Mouse (Mus musculus) limb, embryonic 12.5 days (tissue): Measurements from ENCODE around the gene Psme3. TPM values are rescaled to one million over a fixed set of nuclear protein-coding genes. Genes with fewer than 3 reads are reported as not detected.
"Not testable (repeated sequence)": the region's sequence is repeated elsewhere in the genome, so short reads cannot be mapped to it uniquely, and the experiment has no call there.

Experiments
- ATAC-seq: fragments of 200-750 bp; cut with Nextera tagmentation; 2 replicates; pipeline ENCODE4 v1.8.0; 2017; ENCODE audit warnings: low read depth, moderate TSS enrichment; ENCODE audit not compliant: insufficient number of reproducible peaks, insufficient read depth, low FRiP score, low TSS enrichment
- H3K27ac ChIP-seq: fragments of 300-500 bp; sonication (generic); 2 replicates; pipeline ENCODE4 v1.5.1; 2016; ENCODE audit warnings: mild to moderate bottlenecking, moderate library complexity
- H3K27me3 ChIP-seq: fragments of 300-500 bp; sonication (generic); 2 replicates; pipeline ENCODE4 v1.6.1; 2016; ENCODE audit warnings: mild to moderate bottlenecking, moderate library complexity
- H3K36me3 ChIP-seq: fragments of 300-500 bp; sonication (generic); 2 replicates; pipeline ENCODE4 v1.6.1; 2016; ENCODE audit warnings: mild to moderate bottlenecking, moderate library complexity
- H3K4me1 ChIP-seq: fragments of 300-500 bp; sonication (generic); replicated peaks from 2 replicates; pipeline ENCODE4 v1.6.1; 2016
- H3K4me2 ChIP-seq: fragments of 300-500 bp; sonication (generic); 2 replicates; pipeline ENCODE4 v1.6.1; 2016; ENCODE audit warnings: mild to moderate bottlenecking, moderate library complexity
- H3K4me3 ChIP-seq: fragments of 300-500 bp; sonication (generic); replicated peaks from 2 replicates; pipeline ENCODE4 v1.5.1; 2016; ENCODE audit warnings: mild to moderate bottlenecking
- H3K9ac ChIP-seq: fragments of 300-500 bp; sonication (generic); replicated peaks from 2 replicates; pipeline ENCODE4 v1.6.1; 2016; ENCODE audit warnings: mild to moderate bottlenecking, moderate library complexity
- H3K9me3 ChIP-seq: fragments of 300-500 bp; sonication (generic); 2 replicates; pipeline ENCODE4 v1.6.1; 2016; ENCODE audit warnings: mild to moderate bottlenecking, moderate library complexity
- WGBS: fragments of 180-500 bp; shearing (Covaris S2); methylation state at CpG from one replicate; pipeline ENCODE4 v1.1.7; 2016; 5-methylcytosine and 5-hydroxymethylcytosine counted together
- polyA plus RNA-seq: library from polyadenylated mRNA; unstranded; fragments of >200 nt; fragmentation: Nextera tagmentation; extraction: Ambion mirVana; gene quantifications from 2 replicates; pipeline ENCODE4 v1.2.1, GENCODE M21; 2016

Gene Psme3
- polyA plus RNA-seq, 1 experiment from 2014 or later, result 154 TPM

GRCm38 (mm10) chr11:101314567-101314966 lies 1.4 kb upstream of the Psme3 start:
- Histone ChIP-seq H3K4me3 (no peak overlapping the region), H3K36me3 (peaks cover 21% of the 10 kb centered on the region)

DNA sequence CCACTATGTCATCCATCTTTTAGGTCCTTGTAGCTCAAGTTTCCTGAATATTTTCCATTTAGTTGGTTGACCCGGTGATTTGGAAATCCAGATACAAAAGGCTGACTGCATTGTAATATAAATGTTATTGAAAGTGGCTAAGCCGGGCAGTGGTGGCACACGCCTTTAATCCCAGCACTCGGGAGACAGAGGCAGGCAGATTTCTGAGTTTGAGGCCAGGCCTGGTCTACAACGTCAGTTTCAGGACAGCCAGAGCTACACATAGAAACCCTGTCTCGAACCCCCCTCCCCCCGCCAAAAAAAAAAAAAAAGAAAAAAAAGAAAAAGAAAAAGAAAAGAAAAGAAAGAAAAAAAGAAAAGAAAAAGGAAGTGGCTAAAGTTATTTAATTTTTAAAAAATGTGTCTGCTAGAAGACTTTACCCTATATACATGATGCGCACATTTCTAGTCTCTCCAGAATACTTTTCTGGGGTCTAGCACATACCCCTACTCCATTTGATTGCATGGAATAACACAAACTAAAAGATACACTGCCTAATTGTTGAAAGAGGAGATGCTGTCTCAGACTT lies 847 bp upstream of the Psme3 start:
- no peaks in the 10 kb centered on the region for H3K27me3 ChIP-seq
- peak overlapping the region; percentile 66; the same call in 1 of the 2 replicates for H3K27ac ChIP-seq
- peak overlapping the region; percentile 85; the same call in 1 of the 2 replicates for H3K9ac ChIP-seq
- peaks cover 11% of the 10 kb centered on the region for H3K4me1 ChIP-seq
- H3K4me3 ChIP-seq, result peak overlapping the region; percentile 97
- no peak for ATAC-seq
- no peaks in the 10 kb centered on the region for H3K9me3 ChIP-seq
- 79% methylated on average over 8 of the region's 8 CpGs for WGBS
- H3K36me3 ChIP-seq, result peaks cover 27% of the 10 kb centered on the region
- peak overlapping the region; percentile 98 for H3K4me2 ChIP-seq

More at GRCm38 (mm10) chr11:101314567-101314966, 1.4 kb upstream of the Psme3 start:
- Histone ChIP-seq H3K4me2 (no peak overlapping the region), H3K9me3 (no peaks in the 10 kb centered on the region), H3K4me1 (peaks cover 11% of the 10 kb centered on the region), H3K27ac (no peak overlapping the region), H3K9ac (no peak overlapping the region), H3K27me3 (no peaks in the 10 kb centered on the region)
- no peak for ATAC-seq
- WGBS, result 94% methylated on average over 1 of the region's 1 CpGs

DNA sequence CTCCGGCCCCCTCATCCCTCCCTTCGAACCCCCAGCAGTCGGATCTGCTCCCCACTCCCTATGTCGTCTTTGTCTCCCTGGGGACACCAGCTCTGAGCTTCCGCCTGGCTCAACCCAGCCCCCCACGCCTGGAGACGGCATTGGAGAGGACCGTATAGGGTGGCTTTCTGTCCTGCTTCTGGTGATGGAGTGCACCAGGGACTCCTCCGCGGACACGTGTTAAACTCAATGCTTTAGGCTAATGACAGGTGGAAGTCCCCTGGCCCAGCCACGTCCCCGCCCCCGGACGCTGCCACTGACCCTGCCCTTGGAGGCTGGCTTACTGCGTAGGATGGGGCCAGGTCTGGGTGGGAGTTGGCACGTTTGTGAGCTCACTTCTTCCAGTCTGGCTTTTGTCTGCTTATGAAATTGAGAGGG lies 496 bp downstream of the Psme3 start:
- ATAC-seq, result 0 out of 2 replicates have a peak, but pooled peaks have one; percentile 22
- Histone ChIP-seq H3K4me1 (peaks cover 11% of the 10 kb centered on the region), H3K9me3 (no peaks in the 10 kb centered on the region), H3K9ac (peak overlapping the region; percentile 85), H3K36me3 (peaks cover 40% of the 10 kb centered on the region), H3K27me3 (no peaks in the 10 kb centered on the region), H3K27ac (peak overlapping the region; percentile 66), H3K4me3 (peak overlapping the region; percentile 97), H3K4me2 (peak overlapping the region; percentile 98)
- WGBS, result under 1% methylated on average over 17 of the region's 17 CpGs

GRCm38 (mm10) chr11:101323609-101324008 lies 7.6 kb downstream of the Psme3 start:
- no peak for ATAC-seq
- H3K9ac ChIP-seq, result no peak overlapping the region
- H3K4me2 ChIP-seq, result no peak overlapping the region
- H3K27me3 ChIP-seq, result no peaks in the 10 kb centered on the region
- no peaks in the 10 kb centered on the region for H3K4me1 ChIP-seq
- H3K36me3 ChIP-seq, result peaks cover 79% of the 10 kb centered on the region
- H3K9me3 ChIP-seq, result no peaks in the 10 kb centered on the region
- no peak overlapping the region for H3K27ac ChIP-seq
- no peak overlapping the region for H3K4me3 ChIP-seq
- 21% methylated on average over 4 of the region's 4 CpGs for WGBS

DNA sequence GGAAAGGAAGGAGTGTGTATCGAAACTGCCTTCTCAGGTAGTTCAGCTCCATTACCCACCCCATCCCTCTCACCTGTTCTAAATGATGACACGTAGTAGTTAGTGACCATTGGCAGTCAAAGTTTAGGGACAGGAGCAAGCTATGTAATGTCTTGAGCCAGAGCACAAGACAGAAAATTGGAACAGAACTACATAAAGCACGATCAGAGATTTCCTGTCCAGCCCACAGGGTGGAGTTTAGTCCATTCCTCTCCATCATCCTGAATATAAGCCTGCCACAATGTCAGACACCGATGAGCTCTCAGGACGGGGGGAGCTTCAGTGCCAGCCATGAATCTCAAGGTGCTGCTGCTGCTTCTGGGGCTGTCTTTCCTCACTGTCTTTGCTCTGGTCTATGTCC lies 8.8 kb downstream of the Psme3 start, which contains the start of gene Aoc2:
Aoc2 (plus strand) TSS at position 301 of the 400 bp plus-strand sequence.
- Histone ChIP-seq H3K9me3 (no peaks in the 10 kb centered on the region), H3K27ac (no peak within 1 kb of the TSS), H3K4me2 (no peak within 1 kb of the TSS), H3K27me3 (no peaks in the 10 kb centered on the region), H3K9ac (no peak within 1 kb of the TSS), H3K4me3 (no peak within 1 kb of the TSS), H3K4me1 (no peaks in the 10 kb centered on the region), H3K36me3 (peaks cover 68% of the 10 kb centered on the region)
- no peak for ATAC-seq
- 96% methylated on average over 5 of the region's 5 CpGs for WGBS

- not testable (repeated sequence) for H3K4me3 ChIP-seq, H3K27ac ChIP-seq, ATAC-seq, H3K27me3 ChIP-seq, H3K4me2 ChIP-seq, H3K9ac ChIP-seq, H3K4me1 ChIP-seq, H3K9me3 ChIP-seq
- 94% methylated on average over 11 of the region's 11 CpGs for WGBS
- peaks cover 63% of the 10 kb centered on the region for H3K36me3 ChIP-seq
Observed at GRCm38 (mm10) chr11:101325201-101325600, 9.2 kb downstream of the Psme3 start.

DNA sequence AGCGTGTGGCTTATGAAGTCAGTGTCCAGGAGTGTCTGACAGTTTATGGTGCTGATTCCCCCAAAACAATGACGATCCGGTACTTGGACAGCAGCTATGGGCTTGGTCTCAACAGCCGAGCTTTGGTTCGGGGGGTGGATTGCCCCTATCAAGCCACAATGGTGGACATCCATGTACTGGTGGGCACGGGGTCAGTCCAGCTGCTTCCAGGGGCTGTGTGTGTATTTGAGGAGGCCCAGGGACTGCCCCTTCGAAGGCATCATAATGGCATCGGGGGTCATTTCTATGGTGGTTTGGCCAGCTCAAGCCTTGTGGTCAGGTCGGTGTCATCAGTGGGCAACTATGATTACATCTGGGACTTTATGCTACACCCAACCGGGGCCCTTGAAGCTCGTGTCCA lies 10.1 kb downstream of the Psme3 start:
- 86% methylated on average over 11 of the region's 11 CpGs for WGBS
- no peak overlapping the region for H3K4me3 ChIP-seq
- no peaks in the 10 kb centered on the region for H3K9me3 ChIP-seq
- H3K27me3 ChIP-seq, result no peaks in the 10 kb centered on the region
- no peak overlapping the region for H3K4me2 ChIP-seq
- H3K9ac ChIP-seq, result no peak overlapping the region
- H3K27ac ChIP-seq, result no peak overlapping the region
- H3K36me3 ChIP-seq, result peaks cover 54% of the 10 kb centered on the region
- no peak for ATAC-seq
- H3K4me1 ChIP-seq, result no peaks in the 10 kb centered on the region

- no peak overlapping the region for H3K4me2 ChIP-seq
- no peaks in the 10 kb centered on the region for H3K4me1 ChIP-seq
- 60% methylated on average over 3 of the region's 3 CpGs for WGBS
- no peak overlapping the region for H3K27ac ChIP-seq
- peaks cover 42% of the 10 kb centered on the region for H3K36me3 ChIP-seq
- H3K4me3 ChIP-seq, result no peak overlapping the region
- no peak for ATAC-seq
- no peaks in the 10 kb centered on the region for H3K27me3 ChIP-seq
- H3K9me3 ChIP-seq, result no peaks in the 10 kb centered on the region
- H3K9ac ChIP-seq, result no peak overlapping the region
Observed at GRCm38 (mm10) chr11:101327311-101327710, 11.3 kb downstream of the Psme3 start.

DNA sequence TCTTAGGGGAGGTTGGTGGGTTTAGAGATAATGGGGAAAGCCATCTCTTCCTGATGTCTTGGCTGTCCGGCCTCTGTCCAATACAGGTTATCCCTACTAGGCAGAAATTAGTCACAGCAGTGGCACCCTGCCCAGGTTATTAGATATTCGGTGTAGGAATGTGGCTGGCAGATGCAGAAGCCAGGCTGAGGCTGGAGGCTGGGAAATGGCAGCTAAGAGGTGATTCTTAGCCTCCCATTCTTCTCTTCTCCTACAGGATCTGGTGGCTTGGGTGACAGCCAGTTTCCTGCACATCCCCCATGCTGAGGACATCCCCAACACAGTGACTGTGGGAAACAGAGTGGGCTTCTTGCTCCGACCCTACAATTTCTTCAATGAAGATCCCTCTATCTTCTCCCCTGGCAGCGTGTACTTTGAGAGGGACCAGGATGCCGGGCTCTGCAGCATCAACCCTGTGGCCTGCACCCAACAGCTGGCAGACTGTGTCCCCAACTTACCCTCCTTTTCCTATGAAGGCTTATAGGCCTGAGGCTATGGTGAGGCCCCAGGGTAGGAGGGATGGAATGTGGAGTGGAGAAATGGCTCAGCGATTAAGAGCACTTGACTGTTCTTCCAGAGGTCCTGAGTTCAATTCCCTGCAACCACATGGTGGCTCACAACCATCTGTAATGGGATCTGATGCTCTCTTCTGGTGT lies 13.1 kb downstream of the Psme3 start:
- H3K27ac ChIP-seq, result no peak overlapping the region
- H3K27me3 ChIP-seq, result no peaks in the 10 kb centered on the region
- 79% methylated on average over 6 of the region's 6 CpGs for WGBS
- no peaks in the 10 kb centered on the region for H3K9me3 ChIP-seq
- peaks cover 3% of the 10 kb centered on the region; the same call in 1 of the 2 replicates for H3K4me1 ChIP-seq
- no peak overlapping the region for H3K9ac ChIP-seq
- H3K36me3 ChIP-seq, result peaks cover 24% of the 10 kb centered on the region
- ATAC-seq, result no peak
- no peak overlapping the region for H3K4me3 ChIP-seq
- H3K4me2 ChIP-seq, result no peak overlapping the region

DNA sequence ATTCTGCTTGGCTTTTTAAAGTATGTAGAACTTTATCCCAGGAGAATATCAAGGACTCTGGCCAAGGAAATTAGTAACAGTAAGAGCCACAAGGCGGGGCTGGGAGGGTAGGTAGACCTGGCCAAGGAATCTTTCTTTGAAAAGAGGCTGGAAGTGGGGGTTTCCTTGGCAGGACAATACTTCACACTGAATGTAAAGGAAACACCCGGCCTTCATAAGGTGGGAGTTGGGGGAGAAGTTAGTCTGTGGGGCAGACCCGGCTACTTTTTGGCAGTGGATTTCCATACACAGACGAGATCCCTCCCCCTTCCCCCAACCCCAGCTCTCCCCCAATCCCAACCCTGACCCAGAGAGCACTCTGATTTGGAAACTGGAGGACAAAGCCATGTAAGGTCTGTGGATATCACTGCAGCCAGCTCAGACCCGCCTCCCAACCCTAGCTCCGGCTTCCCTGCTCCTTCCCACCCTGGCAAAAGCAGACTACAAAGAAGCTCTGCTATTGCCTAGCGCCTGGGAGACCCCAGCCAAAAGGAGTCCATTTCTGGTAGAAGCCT lies 14.4 kb downstream of the Psme3 start, which contains the start of gene Aoc3:
Aoc3 (plus strand) TSS at position 235 of the 554 bp plus-strand sequence.
- Histone ChIP-seq H3K9me3 (no peaks in the 10 kb centered on the region), H3K4me2 (no peak within 1 kb of the TSS), H3K27me3 (no peaks in the 10 kb centered on the region), H3K4me1 (peaks cover 9% of the 10 kb centered on the region; the same call in 1 of the 2 replicates), H3K4me3 (no peak within 1 kb of the TSS), H3K9ac (no peak within 1 kb of the TSS), H3K27ac (no peak within 1 kb of the TSS), H3K36me3 (peaks cover 11% of the 10 kb centered on the region)
- 70% methylated on average over 7 of the region's 7 CpGs for WGBS
- ATAC-seq, result no peak

DNA sequence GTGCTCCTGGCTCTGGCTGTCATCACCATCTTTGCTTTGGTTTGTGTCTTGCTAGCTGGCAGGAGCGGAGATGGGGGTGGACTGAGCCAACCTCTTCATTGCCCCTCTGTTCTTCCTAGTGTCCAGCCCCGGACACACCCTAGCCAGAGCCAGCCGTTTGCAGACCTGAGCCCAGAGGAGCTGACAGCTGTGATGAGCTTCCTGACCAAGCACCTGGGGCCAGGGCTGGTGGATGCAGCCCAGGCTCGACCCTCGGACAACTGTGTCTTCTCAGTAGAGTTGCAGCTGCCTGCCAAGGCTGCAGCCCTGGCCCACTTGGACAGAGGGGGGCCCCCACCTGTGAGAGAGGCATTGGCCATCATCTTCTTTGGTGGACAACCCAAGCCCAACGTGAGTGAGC lies 14.9 kb downstream of the Psme3 start:
- not testable (repeated sequence) for H3K4me2 ChIP-seq, H3K27me3 ChIP-seq, ATAC-seq, H3K9me3 ChIP-seq, H3K4me3 ChIP-seq, H3K4me1 ChIP-seq, H3K9ac ChIP-seq, H3K27ac ChIP-seq, H3K36me3 ChIP-seq
- 81% methylated on average over 6 of the region's 6 CpGs for WGBS
